Mouse (Mus musculus): Measurements from ENCODE around the gene Shb. TPM values are rescaled to one million over a fixed set of nuclear protein-coding genes. Genes with fewer than 3 reads are reported as not detected.

Shb gene
- total RNA-seq, 2 experiments from 2014 or later = 21.5 to 24.9 TPM

GRCm38 (mm10) chr4:45459375-45459774 lies 72.9 kb downstream of the Shb start:
- DNase-seq (ENCODE audit: low spot score in 2 of 2) = no peak

GRCm38 (mm10) chr4:45457543-45457942 lies 74.7 kb downstream of the Shb start:
- no peak for DNase-seq (ENCODE audit: low spot score in 2 of 2)

DNA sequence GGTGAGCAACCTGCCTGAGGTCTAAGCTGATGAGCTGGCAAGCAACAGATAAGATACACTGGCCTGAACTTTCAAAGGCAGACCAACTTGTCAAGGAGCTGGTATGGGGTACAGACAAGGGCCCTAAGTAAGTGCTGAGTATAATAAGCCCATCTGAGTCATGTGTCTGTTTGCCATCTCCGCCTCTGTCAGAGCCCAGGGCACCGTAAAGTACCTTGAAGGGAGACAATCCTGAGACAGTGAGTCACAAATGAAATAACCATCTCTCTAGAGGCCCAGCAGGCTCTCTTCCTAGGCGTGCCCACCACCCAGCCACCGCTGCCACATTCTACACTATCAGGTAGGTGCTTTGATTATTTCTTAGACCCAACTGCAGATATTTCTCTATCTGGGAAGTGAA lies 77.3 kb downstream of the Shb start:
- no peak for DNase-seq (ENCODE audit: low spot score in 2 of 2)

DNA sequence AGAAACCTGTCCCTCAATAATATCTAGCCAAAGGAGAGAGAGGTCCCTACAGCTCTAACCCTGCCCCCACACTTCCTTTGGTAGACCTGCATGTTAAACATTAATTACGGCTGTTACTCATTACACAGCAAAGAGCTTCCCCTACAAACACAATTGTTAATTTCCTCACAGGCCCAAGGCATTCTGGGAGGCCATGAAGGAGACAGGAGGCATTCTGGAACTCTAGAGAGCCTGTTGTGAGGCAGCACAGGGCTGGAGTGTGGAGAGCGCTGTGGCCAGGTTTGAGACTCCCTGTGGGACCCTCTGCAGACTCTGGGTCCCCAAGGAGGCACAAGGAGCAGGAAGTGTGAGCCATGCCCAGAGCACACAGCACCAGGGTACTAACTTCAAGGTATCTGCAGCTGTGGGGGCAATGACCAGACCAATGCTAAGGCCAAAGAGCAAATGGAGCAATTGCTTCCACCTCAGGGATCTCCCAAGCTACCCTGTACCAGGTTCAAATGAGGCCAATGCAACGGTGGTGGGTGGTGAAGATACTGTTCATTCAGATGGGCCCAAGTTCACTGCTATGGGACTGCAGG lies 78.9 kb downstream of the Shb start:
- no peak for DNase-seq (ENCODE audit: low spot score in 2 of 2)

GRCm38 (mm10) chr4:45452569-45453111 lies 79.6 kb downstream of the Shb start:
- DNase-seq (ENCODE audit: low spot score in 2 of 2) = no peak

GRCm38 (mm10) chr4:45449012-45449411 lies 83.3 kb downstream of the Shb start:
- DNase-seq (ENCODE audit: low spot score in 2 of 2) = no peak

DNA sequence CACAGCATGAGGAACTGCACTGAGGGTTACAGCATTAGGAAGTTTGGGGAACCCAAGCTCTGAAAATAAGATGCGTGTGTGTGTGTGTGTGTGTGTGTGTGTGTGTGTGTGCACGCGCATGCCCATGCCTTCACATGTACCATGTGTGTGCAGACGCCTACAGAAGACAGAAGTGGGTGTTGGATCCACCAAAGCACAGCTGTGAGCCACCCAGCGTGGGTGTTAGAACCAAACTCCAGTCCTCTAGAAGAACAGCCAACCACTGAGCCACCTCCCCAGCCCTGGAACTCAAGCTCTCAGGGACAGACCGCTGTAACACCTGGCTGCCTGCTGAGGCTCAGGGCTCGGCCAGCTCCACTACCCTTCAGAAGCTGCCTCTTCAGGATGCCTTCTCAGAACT lies 83.8 kb downstream of the Shb start:
- no peak for DNase-seq (ENCODE audit: low spot score in 2 of 2)

GRCm38 (mm10) chr4:45447196-45447595 lies 85.1 kb downstream of the Shb start:
- no peak for DNase-seq (ENCODE audit: low spot score in 2 of 2)

- no peak for DNase-seq (ENCODE audit: low spot score in 2 of 2)
Measured at GRCm38 (mm10) chr4:45445235-45445634, 87.0 kb downstream of the Shb start.

- DNase-seq (ENCODE audit: low spot score in 2 of 2) = no peak
Measured at GRCm38 (mm10) chr4:45444813-45445212, 87.5 kb downstream of the Shb start.

DNA sequence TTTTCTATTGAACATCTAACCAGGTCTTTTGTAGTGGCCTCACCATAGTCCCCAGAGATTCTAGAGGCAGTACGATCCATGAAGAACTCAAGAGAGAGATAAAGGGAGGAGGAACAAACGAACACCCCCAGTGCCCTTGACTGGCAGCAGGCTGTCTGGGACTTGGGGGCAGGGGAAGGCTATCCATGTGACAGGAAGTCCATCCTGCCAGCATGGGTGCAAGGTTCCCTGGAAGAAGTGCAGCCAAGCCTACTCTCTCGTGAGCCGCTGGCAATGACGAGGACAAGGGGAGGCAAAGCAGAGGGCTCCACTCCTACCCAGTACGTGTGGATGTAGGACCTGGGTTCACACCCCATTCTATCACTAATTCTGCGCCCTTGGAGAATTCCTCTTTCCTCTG lies 88.6 kb downstream of the Shb start:
- no peak for DNase-seq (ENCODE audit: low spot score in 2 of 2)

DNA sequence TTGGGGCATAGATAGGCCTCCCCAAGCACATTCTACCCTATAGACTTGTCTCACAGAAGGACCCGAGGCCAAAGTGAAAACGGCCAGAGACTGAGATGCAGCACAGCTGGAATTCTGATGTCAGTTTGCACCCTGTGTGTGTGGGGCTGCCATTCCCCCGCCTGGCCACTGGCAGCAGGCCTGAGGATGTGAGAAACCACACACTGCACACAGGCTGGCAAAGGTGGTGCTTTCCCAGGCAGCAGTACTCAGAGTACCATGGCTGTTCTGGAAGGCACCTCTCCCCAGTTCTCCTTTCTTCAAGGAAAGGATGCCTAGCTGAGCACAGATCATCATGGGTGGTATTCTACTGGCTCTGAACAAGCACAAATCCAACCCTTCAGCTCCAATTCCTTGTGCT lies 90.0 kb downstream of the Shb start:
- DNase-seq (ENCODE audit: low spot score in 2 of 2) = no peak

DNA sequence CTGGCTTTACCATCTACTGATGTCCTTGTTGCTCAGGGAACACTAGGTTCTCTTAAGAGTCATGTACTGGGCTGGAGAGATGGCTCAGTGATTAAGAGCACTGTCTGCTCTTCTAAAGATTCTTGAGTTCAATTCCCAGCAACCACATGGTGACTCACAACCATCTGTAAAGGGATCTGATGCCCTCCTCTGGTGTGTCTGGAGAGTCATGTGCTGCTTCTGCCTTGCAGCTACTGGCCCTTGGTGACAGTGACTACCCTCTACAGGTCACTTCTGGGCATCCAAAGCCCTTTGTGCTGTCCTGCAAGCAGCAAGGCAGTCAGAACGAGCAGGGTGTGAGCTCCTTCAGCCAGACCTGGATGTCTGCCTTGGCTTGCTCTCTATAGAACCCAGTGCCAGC lies 90.5 kb downstream of the Shb start:
- no peak for DNase-seq (ENCODE audit: low spot score in 2 of 2)

GRCm38 (mm10) chr4:45439281-45439680 lies 93.0 kb downstream of the Shb start:
- no peak for DNase-seq (ENCODE audit: low spot score in 2 of 2)

DNA sequence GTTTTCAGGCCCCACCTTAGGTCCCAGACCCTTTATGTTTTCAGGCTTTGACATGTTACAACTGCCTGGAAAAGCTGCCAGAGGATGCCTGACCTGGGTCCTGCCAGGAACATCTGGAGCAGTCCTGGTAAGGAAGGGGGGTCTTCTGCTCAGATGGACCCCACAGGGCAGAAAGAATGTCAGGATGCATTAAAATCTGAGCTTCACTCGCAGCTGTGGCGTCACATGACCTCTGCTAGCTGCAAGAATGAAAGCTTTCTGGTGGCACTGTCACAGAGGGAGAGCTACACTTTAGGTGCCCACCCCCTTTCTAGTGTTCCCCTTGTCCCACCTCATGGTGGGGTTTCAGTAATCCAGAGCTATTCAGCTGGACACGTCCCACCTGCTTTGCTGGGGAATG lies 95.3 kb downstream of the Shb start:
- no peak for DNase-seq (ENCODE audit: low spot score in 2 of 2)

GRCm38 (mm10) chr4:45436383-45436913 lies 95.8 kb downstream of the Shb start:
- no peak for DNase-seq (ENCODE audit: low spot score in 2 of 2)

GRCm38 (mm10) chr4:45435899-45436298 lies 96.4 kb downstream of the Shb start:
- no peak for DNase-seq (ENCODE audit: low spot score in 2 of 2)

- no peak for DNase-seq (ENCODE audit: low spot score in 2 of 2)
Measured at GRCm38 (mm10) chr4:45434681-45435080, 97.6 kb downstream of the Shb start.

GRCm38 (mm10) chr4:45434071-45434470 lies 98.2 kb downstream of the Shb start:
- DNase-seq (ENCODE audit: low spot score in 2 of 2) = no peak

DNA sequence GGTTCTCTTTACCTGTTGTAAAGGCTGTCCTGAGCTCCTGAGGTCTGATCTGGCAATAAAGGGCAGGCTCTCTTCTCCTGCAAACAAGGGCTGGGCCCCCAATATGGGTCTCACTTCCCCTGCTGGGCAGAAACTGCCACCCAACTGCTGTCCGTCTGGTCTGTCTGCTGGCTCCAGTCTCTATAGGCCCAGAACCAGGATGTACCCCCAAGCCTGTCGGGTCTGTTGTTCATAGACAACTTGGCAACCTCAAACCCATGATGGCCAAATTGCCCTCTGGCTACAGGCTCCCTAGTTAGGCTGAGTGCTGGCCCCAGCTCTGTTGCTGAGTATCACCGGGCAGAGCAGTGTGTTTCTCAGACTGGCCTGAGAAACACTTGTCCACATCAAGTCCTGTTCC lies 100.5 kb downstream of the Shb start:
- DNase-seq (ENCODE audit: low spot score in 2 of 2) = no peak

GRCm38 (mm10) chr4:45431316-45431715 lies 101.0 kb downstream of the Shb start:
- DNase-seq (ENCODE audit: low spot score in 2 of 2) = no peak

DNA sequence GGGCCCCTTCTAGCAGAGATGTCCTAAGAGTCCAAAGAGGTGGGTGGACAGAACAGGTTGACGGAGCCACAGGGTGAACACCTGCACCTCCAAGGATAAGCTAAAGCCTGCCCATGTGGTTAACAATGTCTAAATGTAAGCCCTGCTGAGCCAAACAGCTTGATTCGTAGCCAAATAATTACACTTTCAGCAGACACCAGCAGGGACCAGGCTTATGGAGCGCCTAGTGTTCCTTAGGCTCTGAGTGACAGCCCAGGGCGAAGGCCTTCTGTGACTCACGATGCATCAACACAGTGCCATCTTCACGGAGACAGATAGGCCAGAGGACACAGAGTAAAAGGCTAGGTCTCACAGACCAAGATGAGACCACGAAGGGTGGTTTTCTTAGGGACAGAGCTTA lies 102.8 kb downstream of the Shb start:
- no peak for DNase-seq (ENCODE audit: low spot score in 2 of 2)

DNA sequence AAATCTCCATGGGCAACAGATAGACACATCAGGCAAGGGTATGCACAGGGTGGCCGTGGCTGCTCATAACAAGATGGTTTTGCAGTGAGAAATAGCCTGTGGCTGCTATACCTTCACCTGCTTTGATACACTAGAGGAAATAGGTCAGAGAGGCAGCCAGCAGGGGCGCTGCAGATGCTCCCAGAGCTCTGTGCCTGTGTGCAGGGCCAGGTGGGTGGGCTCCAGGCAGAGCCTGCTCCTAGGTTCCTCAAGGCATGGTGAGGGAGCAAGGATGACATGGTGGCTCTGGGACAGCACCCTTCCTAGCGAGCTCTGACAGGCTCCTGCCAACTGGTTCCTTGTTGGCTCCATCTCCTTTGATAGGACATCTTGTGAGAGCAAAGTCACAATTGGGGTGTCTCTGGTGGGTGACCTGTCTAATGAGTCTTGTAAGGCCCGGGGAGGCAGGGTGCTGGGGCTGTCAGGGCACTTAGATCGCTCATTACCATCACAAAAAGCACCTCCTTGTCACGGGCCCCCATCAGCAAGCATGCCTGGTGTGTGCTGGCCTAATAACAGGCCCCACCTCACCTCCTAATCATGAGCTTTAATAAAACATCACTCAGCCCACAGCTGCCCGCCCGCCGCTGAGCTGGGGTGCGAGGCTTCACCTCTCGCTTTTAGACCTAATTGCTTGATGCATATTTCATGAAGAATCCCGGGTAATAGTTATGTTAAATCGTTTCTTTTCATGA lies 105.4 kb downstream of the Shb start:
- no peak for DNase-seq (ENCODE audit: low spot score in 2 of 2)
